Mouse (Mus musculus) small intestine, adult 2 months (tissue): ENCODE measurements at regions not wholly inside any gene's neighbourhood (a gene's known extent, or its start where the extent isn't known, plus 50 kb on each side); places are given as distances from the start of the nearest gene placed in this dataset.

Experiments used
- CTCF ChIP-seq: fragments of 200-500 bp; IDR thresholded peaks from 2 replicates; pipeline ENCODE4 v1.5.1; 2012; ENCODE audit warnings: low read depth, mild to moderate bottlenecking, control low read depth, inconsistent platforms, low read length, moderate library complexity, mixed read lengths; ENCODE audit not compliant: insufficient replicate concordance, insufficient read length; ENCODE audit errors: extremely low read depth
- POLR2A ChIP-seq: fragments of 200-500 bp; IDR thresholded peaks from 2 replicates; pipeline ENCODE4 v1.6.1; 2012; ENCODE audit warnings: low read depth, mild to moderate bottlenecking, control low read depth, inconsistent platforms, low read length, moderate library complexity

DNA sequence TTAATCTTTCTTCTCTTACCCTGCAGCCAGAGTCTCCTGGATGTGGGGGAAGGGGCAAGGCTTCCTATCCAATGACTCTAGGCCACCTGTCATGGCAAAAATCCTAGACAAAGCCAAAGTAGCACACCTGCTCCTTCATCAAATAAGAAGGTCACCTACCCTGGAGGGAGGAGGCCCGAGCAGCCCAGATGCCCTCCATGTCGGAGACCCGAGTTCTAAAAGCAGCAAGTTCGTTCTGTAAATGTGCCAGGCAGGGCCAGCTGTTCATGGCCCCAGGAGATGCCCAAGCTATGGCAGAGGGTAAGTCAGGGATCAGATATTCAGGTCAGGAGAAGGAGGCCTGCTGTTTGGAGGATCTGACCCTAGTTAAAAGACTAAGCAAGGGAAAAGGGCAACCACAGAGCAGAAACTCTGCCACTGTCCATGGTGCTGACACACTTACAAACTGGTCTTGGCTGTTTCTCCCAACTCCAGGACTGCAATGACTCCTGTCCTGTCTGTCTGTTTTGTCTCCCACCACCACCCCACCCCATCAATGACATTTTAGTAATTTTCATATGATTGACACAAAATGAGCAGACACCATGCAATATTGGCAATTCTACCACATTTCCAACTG is 125.9 kb downstream of the Tmem132e start:
- no peak for TF ChIP-seq POLR2A
- no peak for TF ChIP-seq CTCF
